Mouse (Mus musculus) testis, postnatal 10 days (tissue): ENCODE data around the gene Ncor2.
A peak's percentile ranks its signal among the peaks of the same experiment; 100 is the strongest.
"Not testable (repeated sequence)": the region's sequence is repeated elsewhere in the genome, so short reads cannot be mapped to it uniquely, and the experiment has no call there.

Experiments used
- DNase-seq: peaks from one replicate; pipeline ENCODE4 v3.0.0; 2021; ENCODE audit warnings: low spot score

Ncor2 gene

GRCm38 (mm10) chr5:125179007-125179734, at the start of gene Ncor2:
TSS of gene Ncor2 (minus strand) at chr5:125179219.
- DNase-seq: peak; percentile 92

- no peak for DNase-seq
Observed at GRCm38 (mm10) chr5:125227699-125228098, 48.7 kb upstream of the Ncor2 start.

- no peak for DNase-seq
Observed at GRCm38 (mm10) chr5:125226229-125226634, 47.2 kb upstream of the Ncor2 start.

GRCm38 (mm10) chr5:125224925-125225324, 45.9 kb upstream of the Ncor2 start:
- DNase-seq: no peak

GRCm38 (mm10) chr5:125223961-125224360, 44.9 kb upstream of the Ncor2 start:
- DNase-seq: no peak

- DNase-seq: no peak
Observed at GRCm38 (mm10) chr5:125222706-125223105, 43.7 kb upstream of the Ncor2 start.

GRCm38 (mm10) chr5:125221868-125222267, 42.8 kb upstream of the Ncor2 start:
- peak; percentile 94 for DNase-seq

GRCm38 (mm10) chr5:125217426-125218170, 38.6 kb upstream of the Ncor2 start:
- DNase-seq: no peak

- DNase-seq: peak; percentile 81
Observed at GRCm38 (mm10) chr5:125215930-125216459, 37.0 kb upstream of the Ncor2 start.

GRCm38 (mm10) chr5:125215346-125215929, 36.4 kb upstream of the Ncor2 start:
- peak; percentile 89 for DNase-seq

GRCm38 (mm10) chr5:125214064-125214463, 35.0 kb upstream of the Ncor2 start:
- no peak for DNase-seq

GRCm38 (mm10) chr5:125204910-125205309, 25.9 kb upstream of the Ncor2 start:
- DNase-seq: not testable (repeated sequence)

GRCm38 (mm10) chr5:125204199-125204815, 25.3 kb upstream of the Ncor2 start:
- DNase-seq: no peak

- no peak for DNase-seq
Observed at GRCm38 (mm10) chr5:125203759-125204158, 24.7 kb upstream of the Ncor2 start.

- peak; percentile 78 for DNase-seq
Observed at GRCm38 (mm10) chr5:125203099-125203498, 24.1 kb upstream of the Ncor2 start.

- DNase-seq: no peak
Observed at GRCm38 (mm10) chr5:125202100-125202499, 23.1 kb upstream of the Ncor2 start.

- DNase-seq: no peak
Observed at GRCm38 (mm10) chr5:125199086-125199485, 20.1 kb upstream of the Ncor2 start.

GRCm38 (mm10) chr5:125197325-125197724, 18.3 kb upstream of the Ncor2 start:
- DNase-seq: not testable (repeated sequence)

- DNase-seq: no peak
Observed at GRCm38 (mm10) chr5:125196054-125196453, 17.0 kb upstream of the Ncor2 start.

- no peak for DNase-seq
Observed at GRCm38 (mm10) chr5:125195142-125195541, 16.1 kb upstream of the Ncor2 start.

GRCm38 (mm10) chr5:125193478-125194439, 14.7 kb upstream of the Ncor2 start:
- peak; percentile 95 for DNase-seq
